Mouse (Mus musculus): Measurements from ENCODE around the gene Gm20914. TPM values are rescaled to one million over a fixed set of nuclear protein-coding genes. Genes with fewer than 3 reads are reported as not detected.
"Not testable (repeated sequence)": the region's sequence is repeated elsewhere in the genome, so short reads cannot be mapped to it uniquely, and the experiment has no call there.

The Gm20914 gene
- polyA plus RNA-seq (2015; fragmentation: Nextera tagmentation; extraction: Ambion mirVana), result not detected in 2 replicates

- H3K9ac ChIP-seq (replicated peaks); H3K27ac ChIP-seq (replicated peaks); H3K27me3 ChIP-seq; H3K4me1 ChIP-seq; H3K4me3 ChIP-seq; H3K36me3 ChIP-seq; ATAC-seq (replicated peaks); H3K4me2 ChIP-seq (replicated peaks); H3K9me3 ChIP-seq: not testable (repeated sequence)
- WGBS, result no CpG with 5 or more reads among the region's 4 CpGs
Observed at GRCm38 (mm10) chrY:5725678-5726077, at the start of gene Gm20914. Gene Gm20914, plus strand, starts transcription at chrY:5725978.

Other genes starting within 250 kb of the Gm20914 start
- gene Gm21854, start 69.0 kb upstream of the Gm20914 start, polyA plus RNA-seq (2015; fragmentation: Nextera tagmentation; extraction: Ambion mirVana), result not detected in 2 replicates
- gene Gm28171, start 67.4 kb downstream of the Gm20914 start, polyA plus RNA-seq (2015; fragmentation: Nextera tagmentation; extraction: Ambion mirVana), result not detected in 2 replicates
- gene Gm21778, start 216.5 kb downstream of the Gm20914 start, polyA plus RNA-seq (2015; fragmentation: Nextera tagmentation; extraction: Ambion mirVana), result not detected in 2 replicates

Measured in forebrain, embryonic 15.5 days (tissue).